Mouse (Mus musculus): Measurements from ENCODE around the gene 0610009B22Rik.
A peak's percentile ranks its signal among the peaks of the same experiment; 100 is the strongest.

0610009B22Rik gene

GRCm38 (mm10) chr11:51636323-51636684, 52.4 kb downstream of the 0610009B22Rik start:
- DNase-seq (ENCODE audit: low spot score): no peak

- peak; percentile 92 for DNase-seq (ENCODE audit: low spot score)
Measured at GRCm38 (mm10) chr11:51635525-51636322, 53.0 kb downstream of the 0610009B22Rik start, which contains the start of gene Rmnd5b. Gene Rmnd5b (minus strand): TSS chr11:51635896.

Measured in testis, postnatal 10 days (tissue).